Mouse (Mus musculus) splenic B cell, adult 2 months (primary cell): ENCODE results near the gene Abcg8.

Experiments
- DNase-seq: peaks from one replicate; pipeline ENCODE4 v3.0.0-alpha.2; 2011; ENCODE audit warnings: low read depth, low spot score
- H3K27me3 ChIP-seq: 2 replicates; pipeline ENCODE4 v1.6.1; 2012; ENCODE audit warnings: mild to moderate bottlenecking, low read length, moderate library complexity, mixed read lengths; ENCODE audit not compliant: control insufficient read depth, poor library complexity, insufficient read depth, severe bottlenecking
- H3K36me3 ChIP-seq: 2 replicates; pipeline ENCODE4 v1.6.1; 2012; ENCODE audit warnings: mild to moderate bottlenecking, low read length, moderate library complexity, mixed read lengths; ENCODE audit not compliant: control insufficient read depth, poor library complexity, insufficient read depth, severe bottlenecking

Abcg8 gene

GRCm38 (mm10) chr17:84713563-84714164 lies 37.6 kb downstream of the Abcg8 start:
- Histone ChIP-seq H3K27me3 (no peaks in the 10 kb centered on the region), H3K36me3 (peaks cover 7% of the 10 kb centered on the region; the same call in 1 of the 2 replicates)
- no peak for DNase-seq

GRCm38 (mm10) chr17:84714930-84715329 lies 38.8 kb downstream of the Abcg8 start:
- DNase-seq = no peak
- Histone ChIP-seq H3K36me3 (peaks cover 6% of the 10 kb centered on the region; the same call in 1 of the 2 replicates), H3K27me3 (no peaks in the 10 kb centered on the region)

GRCm38 (mm10) chr17:84716252-84716872 lies 40.3 kb downstream of the Abcg8 start:
- Histone ChIP-seq H3K36me3 (0 out of 2 replicates have a peak, but pooled peaks cover 2% of the 10 kb centered on the region), H3K27me3 (no peaks in the 10 kb centered on the region)
- no peak for DNase-seq

GRCm38 (mm10) chr17:84717416-84717815 lies 41.3 kb downstream of the Abcg8 start:
- DNase-seq = no peak
- no peaks in the 10 kb centered on the region for H3K27me3 ChIP-seq
- H3K36me3 ChIP-seq = peaks cover 9% of the 10 kb centered on the region

- H3K36me3 ChIP-seq = peaks cover 9% of the 10 kb centered on the region
- no peaks in the 10 kb centered on the region for H3K27me3 ChIP-seq
- no peak for DNase-seq
Observed at GRCm38 (mm10) chr17:84719105-84719504, 43.0 kb downstream of the Abcg8 start.

GRCm38 (mm10) chr17:84724028-84724427 lies 47.9 kb downstream of the Abcg8 start:
- H3K36me3 ChIP-seq = peaks cover 7% of the 10 kb centered on the region
- no peak for DNase-seq
- no peaks in the 10 kb centered on the region for H3K27me3 ChIP-seq

- no peaks in the 10 kb centered on the region for H3K27me3 ChIP-seq
Observed at GRCm38 (mm10) chr17:84725163-84725562, 49.1 kb downstream of the Abcg8 start.

GRCm38 (mm10) chr17:84728201-84728911 lies 52.3 kb downstream of the Abcg8 start:
- no peaks in the 10 kb centered on the region for H3K27me3 ChIP-seq
- no peaks in the 10 kb centered on the region for H3K36me3 ChIP-seq
- DNase-seq = no peak

More at GRCm38 (mm10) chr17:84725163-84725562, 49.1 kb downstream of the Abcg8 start:
- peaks cover 7% of the 10 kb centered on the region for H3K36me3 ChIP-seq
- no peak for DNase-seq

GRCm38 (mm10) chr17:84729140-84729539 lies 53.0 kb downstream of the Abcg8 start:
- DNase-seq = no peak
- H3K27me3 ChIP-seq = no peaks in the 10 kb centered on the region
- H3K36me3 ChIP-seq = peaks cover 2% of the 10 kb centered on the region; the same call in 1 of the 2 replicates

- Histone ChIP-seq H3K27me3 (no peaks in the 10 kb centered on the region), H3K36me3 (peaks cover 2% of the 10 kb centered on the region; the same call in 1 of the 2 replicates)
- no peak for DNase-seq
Observed at GRCm38 (mm10) chr17:84731361-84731760, 55.3 kb downstream of the Abcg8 start.

- peaks cover 2% of the 10 kb centered on the region; the same call in 1 of the 2 replicates for H3K36me3 ChIP-seq
- DNase-seq = no peak
- H3K27me3 ChIP-seq = no peaks in the 10 kb centered on the region
Observed at GRCm38 (mm10) chr17:84732612-84733011, 56.5 kb downstream of the Abcg8 start.

GRCm38 (mm10) chr17:84736719-84737118 lies 60.6 kb downstream of the Abcg8 start:
- Histone ChIP-seq H3K27me3 (no peaks in the 10 kb centered on the region), H3K36me3 (peaks cover 4% of the 10 kb centered on the region)

GRCm38 (mm10) chr17:84738073-84738797 lies 62.1 kb downstream of the Abcg8 start:
- Histone ChIP-seq H3K36me3 (peaks cover 5% of the 10 kb centered on the region), H3K27me3 (no peaks in the 10 kb centered on the region)
- DNase-seq = no peak

More at GRCm38 (mm10) chr17:84736719-84737118, 60.6 kb downstream of the Abcg8 start:
- DNase-seq = no peak

GRCm38 (mm10) chr17:84744256-84744655 lies 68.2 kb downstream of the Abcg8 start:
- no peaks in the 10 kb centered on the region for H3K27me3 ChIP-seq
- no peak for DNase-seq
- H3K36me3 ChIP-seq = peaks cover 10% of the 10 kb centered on the region; the same call in 1 of the 2 replicates
